Mouse (Mus musculus): ENCODE data around the gene Ppp4r4. TPM values are rescaled to one million over a fixed set of nuclear protein-coding genes. Genes with fewer than 3 reads are reported as not detected.

Ppp4r4 gene
- polyA plus RNA-seq, 1 experiment from 2014 or later = 3.9 TPM

DNA sequence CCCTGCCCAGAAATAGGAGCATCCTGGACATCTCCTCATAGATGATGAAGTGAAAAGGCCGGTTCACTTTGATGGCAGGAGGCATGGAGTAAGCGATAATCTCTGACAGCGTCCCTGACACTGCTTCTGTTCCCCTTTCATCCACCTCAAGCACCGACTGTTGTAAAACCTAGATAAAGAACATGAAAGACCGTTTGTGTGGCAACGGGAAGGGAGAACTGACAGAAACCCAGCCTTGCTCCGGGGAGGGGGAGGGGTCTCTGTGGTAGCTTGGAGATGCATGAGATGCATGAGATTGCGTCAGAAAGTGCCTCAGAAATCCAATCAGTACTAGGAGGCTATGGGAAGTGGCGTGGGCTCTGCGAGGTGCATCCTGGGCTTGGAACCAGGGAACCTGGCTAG lies 84.8 kb downstream of the Ppp4r4 start:
- Histone ChIP-seq H3K4me2 (ENCODE audit: low read length) (no peak overlapping the region), H3K27me3 (ENCODE audit: control insufficient read depth, insufficient read depth, low read length) (no peaks in the 10 kb centered on the region), H3K4me1 (ENCODE audit: control insufficient read depth, insufficient read depth, low read length) (no peaks in the 10 kb centered on the region), H3K9ac (replicated peaks; ENCODE audit: low read length) (no peak overlapping the region), H3K9me3 (ENCODE audit: control insufficient read depth, low read length) (no peaks in the 10 kb centered on the region), H3K27ac (replicated peaks; ENCODE audit: low read depth, low read length) (no peak overlapping the region), H3K36me3 (ENCODE audit: control insufficient read depth, insufficient read depth, low read length) (no peaks in the 10 kb centered on the region), H3K4me3 (replicated peaks; ENCODE audit: low read depth, low read length) (no peak overlapping the region)
- ATAC-seq (ENCODE audit: low FRiP score, low TSS enrichment) = no peak
- WGBS = 92% methylated on average over 10 of the region's 10 CpGs
- DNase-seq = no peak

DNA sequence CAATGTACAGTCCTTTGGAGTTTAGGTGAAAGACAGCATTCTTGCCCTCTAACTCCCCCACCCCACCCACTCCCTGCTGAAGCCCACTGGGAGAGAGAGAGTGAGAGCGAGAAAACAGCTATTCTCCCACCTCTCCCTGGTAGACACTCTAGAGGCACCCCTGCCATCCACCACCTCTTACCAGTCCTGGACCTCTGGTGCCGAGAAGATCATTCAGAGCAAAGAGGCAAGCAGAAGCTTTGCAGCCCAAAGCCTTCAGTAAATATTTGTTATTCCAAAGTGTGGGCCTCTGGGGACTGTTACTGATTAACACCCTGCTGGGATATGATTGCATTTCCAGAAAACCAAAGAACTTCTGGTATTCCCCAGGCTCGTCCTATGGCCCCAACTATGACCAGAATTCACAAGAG lies 99.1 kb downstream of the Ppp4r4 start, which contains the start of gene Serpina10:
Gene Serpina10 (minus strand): TSS at position 242 of the 410 bp plus-strand sequence.
- Histone ChIP-seq H3K9me3 (ENCODE audit: control insufficient read depth, low read length) (no peaks in the 10 kb centered on the region), H3K4me3 (replicated peaks; ENCODE audit: low read depth, low read length) (no peak within 1 kb of the TSS), H3K27ac (replicated peaks; ENCODE audit: low read depth, low read length) (no peak within 1 kb of the TSS), H3K27me3 (ENCODE audit: control insufficient read depth, insufficient read depth, low read length) (no peaks in the 10 kb centered on the region; the same call in 1 of the 2 replicates), H3K9ac (replicated peaks; ENCODE audit: low read length) (no peak within 1 kb of the TSS), H3K4me2 (ENCODE audit: low read length) (no peak within 1 kb of the TSS), H3K36me3 (ENCODE audit: control insufficient read depth, insufficient read depth, low read length) (no peaks in the 10 kb centered on the region), H3K4me1 (ENCODE audit: control insufficient read depth, insufficient read depth, low read length) (no peaks in the 10 kb centered on the region)
- ATAC-seq (ENCODE audit: low FRiP score, low TSS enrichment) = no peak
- 75% methylated on average over 3 of the region's 3 CpGs for WGBS
- DNase-seq = no peak

DNA sequence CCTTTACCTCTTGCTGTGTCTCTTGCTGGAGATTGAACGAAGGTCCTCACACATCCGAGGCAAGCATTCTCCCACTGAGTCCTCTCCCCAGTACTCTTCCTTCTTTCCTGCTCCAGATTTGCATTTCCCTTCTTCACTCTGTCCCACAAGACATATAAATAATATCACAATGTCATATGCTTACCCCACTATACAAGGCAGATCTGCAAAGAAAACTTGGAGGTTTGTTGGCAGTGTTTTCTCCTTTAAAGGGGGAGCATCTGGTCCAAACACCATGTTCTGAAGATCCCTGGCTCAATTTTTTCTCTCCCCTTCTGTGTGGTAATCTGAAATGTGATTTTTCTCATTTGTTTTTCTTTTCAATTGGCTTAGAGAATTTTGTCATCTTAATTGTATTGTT lies 102.3 kb downstream of the Ppp4r4 start:
- Histone ChIP-seq H3K9me3 (ENCODE audit: control insufficient read depth, low read length) (no peaks in the 10 kb centered on the region), H3K27ac (replicated peaks; ENCODE audit: low read depth, low read length) (no peak overlapping the region), H3K4me2 (ENCODE audit: low read length) (no peak overlapping the region), H3K4me1 (ENCODE audit: control insufficient read depth, insufficient read depth, low read length) (no peaks in the 10 kb centered on the region), H3K4me3 (replicated peaks; ENCODE audit: low read depth, low read length) (no peak overlapping the region), H3K36me3 (ENCODE audit: control insufficient read depth, insufficient read depth, low read length) (no peaks in the 10 kb centered on the region), H3K27me3 (ENCODE audit: control insufficient read depth, insufficient read depth, low read length) (no peaks in the 10 kb centered on the region), H3K9ac (replicated peaks; ENCODE audit: low read length) (no peak overlapping the region)
- 77% methylated on average over 2 of the region's 2 CpGs for WGBS
- ATAC-seq (ENCODE audit: low FRiP score, low TSS enrichment) (no peak), DNase-seq (no peak)

DNA sequence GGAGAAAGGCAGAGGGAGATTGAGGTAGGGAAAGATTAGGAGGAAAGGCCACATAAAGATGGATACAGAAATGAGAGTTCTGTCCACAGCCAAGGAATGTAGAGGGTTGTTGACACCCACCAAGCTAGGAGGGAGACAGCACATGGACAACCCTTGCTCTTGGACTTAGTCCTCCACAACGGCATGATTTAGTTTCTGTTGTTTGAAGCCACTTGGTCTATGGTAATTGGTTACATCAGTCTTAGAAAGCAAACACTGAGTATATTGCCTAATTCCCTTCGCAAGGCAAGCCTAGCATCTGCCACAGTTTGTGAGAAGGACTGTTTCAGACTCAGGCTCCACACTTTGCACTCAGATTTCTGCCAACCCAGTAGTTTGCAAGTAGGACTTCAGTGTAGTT lies 103.8 kb downstream of the Ppp4r4 start:
- no peaks in the 10 kb centered on the region for H3K36me3 ChIP-seq (ENCODE audit: control insufficient read depth, insufficient read depth, low read length)
- H3K27ac ChIP-seq (replicated peaks; ENCODE audit: low read depth, low read length) = no peak overlapping the region
- ATAC-seq (ENCODE audit: low FRiP score, low TSS enrichment) = no peak
- no peak overlapping the region for H3K4me2 ChIP-seq (ENCODE audit: low read length)
- no peaks in the 10 kb centered on the region for H3K27me3 ChIP-seq (ENCODE audit: control insufficient read depth, insufficient read depth, low read length)
- no peak overlapping the region for H3K4me3 ChIP-seq (replicated peaks; ENCODE audit: low read depth, low read length)
- no peak for DNase-seq
- no peaks in the 10 kb centered on the region for H3K4me1 ChIP-seq (ENCODE audit: control insufficient read depth, insufficient read depth, low read length)
- no peaks in the 10 kb centered on the region for H3K9me3 ChIP-seq (ENCODE audit: control insufficient read depth, low read length)
- WGBS = 88% methylated on average over 2 of the region's 2 CpGs
- no peak overlapping the region for H3K9ac ChIP-seq (replicated peaks; ENCODE audit: low read length)

DNA sequence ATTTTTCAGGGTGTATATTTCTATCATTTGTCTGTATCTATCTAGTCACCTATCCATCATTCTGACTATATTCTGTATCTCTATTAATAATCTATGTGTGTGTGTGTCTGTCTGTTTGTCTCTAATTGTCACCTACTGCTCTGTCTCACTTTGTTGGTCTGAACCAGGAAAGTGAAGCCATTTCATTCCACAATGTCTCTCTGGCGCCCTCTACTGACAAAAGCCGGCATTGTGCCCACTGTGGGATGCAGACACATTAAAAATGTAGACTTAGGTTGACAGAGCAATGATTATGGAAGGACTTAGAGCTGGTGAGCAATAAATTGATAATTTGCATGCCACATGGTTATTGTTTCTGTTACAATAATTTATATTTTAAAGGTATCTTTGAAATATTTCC lies 111.3 kb downstream of the Ppp4r4 start:
- H3K9ac ChIP-seq (replicated peaks; ENCODE audit: low read length) = no peak overlapping the region
- no peaks in the 10 kb centered on the region for H3K27me3 ChIP-seq (ENCODE audit: control insufficient read depth, insufficient read depth, low read length)
- peak; percentile 62; the same call in 1 of the 2 replicates for ATAC-seq (ENCODE audit: low FRiP score, low TSS enrichment)
- no peak overlapping the region for H3K27ac ChIP-seq (replicated peaks; ENCODE audit: low read depth, low read length)
- DNase-seq = peak; percentile 93
- H3K9me3 ChIP-seq (ENCODE audit: control insufficient read depth, low read length) = no peaks in the 10 kb centered on the region
- WGBS = under 1% methylated on average over 2 of the region's 2 CpGs
- no peaks in the 10 kb centered on the region for H3K4me1 ChIP-seq (ENCODE audit: control insufficient read depth, insufficient read depth, low read length)
- no peaks in the 10 kb centered on the region for H3K36me3 ChIP-seq (ENCODE audit: control insufficient read depth, insufficient read depth, low read length)
- H3K4me3 ChIP-seq (replicated peaks; ENCODE audit: low read depth, low read length) = no peak overlapping the region
- no peak overlapping the region for H3K4me2 ChIP-seq (ENCODE audit: low read length)

DNA sequence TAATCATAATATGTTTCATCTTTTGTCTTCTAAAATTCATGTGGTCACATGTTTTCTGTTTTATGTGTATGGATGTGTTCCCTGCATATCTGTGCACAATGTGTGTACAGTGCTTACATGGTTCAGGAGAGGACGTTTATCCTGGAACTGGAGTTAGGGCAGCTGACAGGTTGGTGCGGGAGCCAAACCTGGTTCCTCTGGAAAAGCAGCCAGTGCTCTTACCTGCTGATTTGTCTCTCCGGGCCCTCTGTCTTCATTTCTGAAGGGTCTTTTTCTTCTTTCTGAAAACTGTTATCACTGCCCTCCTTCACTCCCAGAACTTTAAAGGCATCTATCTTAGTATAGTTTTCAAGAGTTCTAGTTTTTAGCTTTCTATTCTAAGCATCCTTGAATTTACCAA lies 111.7 kb downstream of the Ppp4r4 start:
- no peak for ATAC-seq (ENCODE audit: low FRiP score, low TSS enrichment)
- H3K9me3 ChIP-seq (ENCODE audit: control insufficient read depth, low read length) = no peaks in the 10 kb centered on the region
- H3K9ac ChIP-seq (replicated peaks; ENCODE audit: low read length) = no peak overlapping the region
- 90% methylated on average over 3 of the region's 3 CpGs for WGBS
- H3K4me2 ChIP-seq (ENCODE audit: low read length) = no peak overlapping the region
- H3K4me1 ChIP-seq (ENCODE audit: control insufficient read depth, insufficient read depth, low read length) = no peaks in the 10 kb centered on the region
- H3K27me3 ChIP-seq (ENCODE audit: control insufficient read depth, insufficient read depth, low read length) = no peaks in the 10 kb centered on the region
- H3K36me3 ChIP-seq (ENCODE audit: control insufficient read depth, insufficient read depth, low read length) = no peaks in the 10 kb centered on the region
- no peak overlapping the region for H3K27ac ChIP-seq (replicated peaks; ENCODE audit: low read depth, low read length)
- no peak for DNase-seq
- no peak overlapping the region for H3K4me3 ChIP-seq (replicated peaks; ENCODE audit: low read depth, low read length)

DNA sequence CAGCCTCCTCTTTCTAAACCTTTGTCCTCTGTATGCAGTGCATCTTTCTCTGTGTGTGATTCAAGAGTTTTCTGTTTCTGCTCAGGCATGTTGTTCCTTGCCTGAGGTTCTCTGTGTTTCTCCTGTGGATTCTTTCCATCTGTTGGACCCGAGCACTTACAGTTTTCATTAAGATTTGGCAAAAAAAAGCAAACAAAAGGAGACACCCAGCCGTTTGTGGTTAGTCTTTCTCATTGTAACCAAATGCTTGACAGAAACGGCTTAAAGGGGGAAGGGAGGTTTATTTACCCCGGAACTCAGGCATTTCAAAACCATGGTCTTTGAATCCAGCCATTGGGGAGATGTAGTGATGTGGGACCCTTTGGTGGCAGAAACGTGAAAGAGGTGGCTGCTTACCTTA lies 112.5 kb downstream of the Ppp4r4 start:
- H3K36me3 ChIP-seq (ENCODE audit: control insufficient read depth, insufficient read depth, low read length) = no peaks in the 10 kb centered on the region
- H3K4me2 ChIP-seq (ENCODE audit: low read length) = no peak overlapping the region
- H3K9me3 ChIP-seq (ENCODE audit: control insufficient read depth, low read length) = no peaks in the 10 kb centered on the region
- no peaks in the 10 kb centered on the region for H3K27me3 ChIP-seq (ENCODE audit: control insufficient read depth, insufficient read depth, low read length)
- H3K4me3 ChIP-seq (replicated peaks; ENCODE audit: low read depth, low read length) = no peak overlapping the region
- WGBS = 45% methylated on average over 5 of the region's 5 CpGs
- DNase-seq (no peak), ATAC-seq (ENCODE audit: low FRiP score, low TSS enrichment) (no peak)
- H3K27ac ChIP-seq (replicated peaks; ENCODE audit: low read depth, low read length) = no peak overlapping the region
- no peaks in the 10 kb centered on the region for H3K4me1 ChIP-seq (ENCODE audit: control insufficient read depth, insufficient read depth, low read length)
- H3K9ac ChIP-seq (replicated peaks; ENCODE audit: low read length) = no peak overlapping the region

DNA sequence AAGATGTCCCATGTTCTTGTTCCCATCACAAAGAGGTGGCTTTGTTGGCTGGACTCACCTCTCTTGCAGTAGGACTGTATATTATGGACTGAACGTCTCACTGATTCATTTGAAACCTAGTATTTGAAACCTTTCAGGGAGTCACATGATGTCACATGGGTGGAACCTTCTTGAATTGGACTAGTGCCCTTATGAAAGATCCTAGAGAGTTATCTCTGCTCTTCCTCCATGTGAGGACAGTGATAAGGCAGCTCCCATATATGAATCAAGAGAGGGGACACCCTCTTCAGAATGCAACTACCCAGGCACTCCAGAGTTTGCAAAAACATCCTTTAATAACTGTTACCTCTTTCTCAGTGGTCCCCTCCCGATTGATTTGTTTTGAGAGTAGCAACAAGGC lies 114.2 kb downstream of the Ppp4r4 start:
- ATAC-seq (ENCODE audit: low FRiP score, low TSS enrichment) = no peak
- H3K27me3 ChIP-seq (ENCODE audit: control insufficient read depth, insufficient read depth, low read length) = no peaks in the 10 kb centered on the region
- H3K9me3 ChIP-seq (ENCODE audit: control insufficient read depth, low read length) = no peaks in the 10 kb centered on the region; the same call in 1 of the 2 replicates
- H3K36me3 ChIP-seq (ENCODE audit: control insufficient read depth, insufficient read depth, low read length) = no peaks in the 10 kb centered on the region
- WGBS = 77% methylated on average over 2 of the region's 2 CpGs
- H3K27ac ChIP-seq (replicated peaks; ENCODE audit: low read depth, low read length) = no peak overlapping the region
- no peaks in the 10 kb centered on the region for H3K4me1 ChIP-seq (ENCODE audit: control insufficient read depth, insufficient read depth, low read length)
- H3K4me2 ChIP-seq (ENCODE audit: low read length) = no peak overlapping the region
- H3K4me3 ChIP-seq (replicated peaks; ENCODE audit: low read depth, low read length) = no peak overlapping the region
- no peak for DNase-seq
- no peak overlapping the region for H3K9ac ChIP-seq (replicated peaks; ENCODE audit: low read length)

DNA sequence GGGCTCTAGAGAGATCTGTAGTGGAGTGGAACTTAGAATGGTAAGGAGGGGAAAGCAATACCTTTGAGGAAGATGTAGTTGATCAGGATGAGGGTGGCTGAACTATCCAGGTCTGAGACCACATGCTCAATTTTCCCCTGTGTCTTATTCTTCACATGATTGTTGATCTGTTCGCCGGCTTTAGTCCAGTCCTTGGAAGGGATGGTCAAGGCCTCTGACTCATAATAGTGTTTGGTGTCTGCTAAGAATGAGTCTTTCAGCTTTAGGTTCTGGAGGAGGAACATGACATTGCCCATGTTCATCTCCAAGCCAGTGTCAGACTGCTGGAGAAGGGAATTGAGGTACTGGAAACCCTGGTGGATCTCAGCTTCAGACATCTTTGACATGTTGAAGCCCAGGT lies 121.8 kb downstream of the Ppp4r4 start:
- ATAC-seq (ENCODE audit: low FRiP score, low TSS enrichment) (no peak), DNase-seq (no peak)
- WGBS = 91% methylated on average over 2 of the region's 2 CpGs
- Histone ChIP-seq H3K4me3 (replicated peaks; ENCODE audit: low read depth, low read length) (no peak overlapping the region), H3K27ac (replicated peaks; ENCODE audit: low read depth, low read length) (no peak overlapping the region), H3K36me3 (ENCODE audit: control insufficient read depth, insufficient read depth, low read length) (no peaks in the 10 kb centered on the region), H3K9ac (replicated peaks; ENCODE audit: low read length) (no peak overlapping the region), H3K27me3 (ENCODE audit: control insufficient read depth, insufficient read depth, low read length) (no peaks in the 10 kb centered on the region), H3K4me2 (ENCODE audit: low read length) (no peak overlapping the region), H3K9me3 (ENCODE audit: control insufficient read depth, low read length) (no peaks in the 10 kb centered on the region; the same call in 1 of the 2 replicates), H3K4me1 (ENCODE audit: control insufficient read depth, insufficient read depth, low read length) (no peaks in the 10 kb centered on the region)

All from midbrain, embryonic 14.5 days (tissue).